ENCODE assay signal across 15 mouse cellular contexts in the genomic region with DNA sequence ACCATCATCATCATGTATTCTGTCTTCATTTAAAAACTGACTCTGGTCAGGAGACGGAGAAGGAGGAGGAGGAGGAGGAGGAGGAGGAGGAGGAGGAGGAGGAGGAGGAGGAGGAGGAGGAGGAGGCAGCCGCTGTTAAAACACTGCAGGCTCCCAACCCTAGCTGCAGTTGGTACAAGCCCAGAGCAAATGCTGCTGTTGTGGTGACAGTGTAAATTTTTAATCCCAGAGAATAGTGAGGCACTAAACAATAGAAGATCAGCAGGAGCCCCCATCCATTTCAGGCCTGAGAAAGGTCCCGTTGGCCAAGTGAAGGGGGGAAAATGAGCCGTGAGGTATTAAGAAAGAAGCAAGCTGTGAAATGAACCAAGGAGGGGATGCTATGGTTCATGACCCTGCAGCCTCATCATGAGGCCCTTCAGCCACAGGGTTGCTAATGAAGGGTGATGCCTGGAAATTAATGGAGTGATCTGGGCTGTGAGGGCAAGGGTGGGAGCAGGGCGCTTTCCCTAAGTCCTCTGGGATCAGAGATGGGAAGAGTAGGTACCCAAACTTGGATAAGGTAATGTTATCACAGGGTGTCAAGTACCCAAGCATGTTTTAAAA.
DNase-seq lines count a peak whose midpoint lies in the region; ATAC-seq and TF ChIP-seq lines count a peak whose summit lies in the region.
"Had no signal": no experiment of that assay in that cellular context is flagged by ENCODE, and none has a peak within 500 bp of the region (broad histone marks: within the 10 kb centered on the region; RNA-seq: fewer than 3 reads in every experiment).

No protein-coding gene starts in this region.

- peak overlapping the region; percentile 11; the same call in 1 of the 2 replicates for H3K27ac ChIP-seq in forebrain, embryonic 14.5 days (ENCODE audit: low read depth, low read length)
- no peak overlapping the region for H3K27ac ChIP-seq in forebrain, embryonic 10.5 days
- H3K27ac ChIP-seq in midbrain, embryonic 11.5 days (ENCODE audit: low read depth, low read length), result no peak overlapping the region
- H3K27ac ChIP-seq in midbrain, embryonic 14.5 days (replicated peaks; ENCODE audit: low read depth, low read length), result no peak overlapping the region; the same call in 1 of the 2 replicates
- peak overlapping the region; percentile 44 for H3K27ac ChIP-seq in hindbrain, embryonic 12.5 days
- H3K27ac ChIP-seq in liver, postnatal 0 days (ENCODE audit: low read depth), result no peak overlapping the region
- H3K27ac ChIP-seq: heart, embryonic 10.5 days had no signal

- H3K4me2 ChIP-seq in forebrain, embryonic 14.5 days (ENCODE audit: low read length), result no peak overlapping the region
- no peak overlapping the region for H3K4me2 ChIP-seq in midbrain, embryonic 11.5 days
- no peak overlapping the region for H3K4me2 ChIP-seq in midbrain, embryonic 14.5 days (ENCODE audit: low read length)
- no peak overlapping the region for H3K4me2 ChIP-seq in hindbrain, embryonic 12.5 days (replicated peaks)
- H3K4me2 ChIP-seq in liver, postnatal 0 days (ENCODE audit: low read depth, low read length), result no peak overlapping the region
- H3K4me2 ChIP-seq: liver, embryonic 11.5 days had no signal

- H3K27me3 ChIP-seq in forebrain, embryonic 14.5 days (replicated peaks; ENCODE audit: control insufficient read depth, insufficient read depth, low read length), result no peaks in the 10 kb centered on the region
- H3K27me3 ChIP-seq in forebrain, embryonic 10.5 days (ENCODE audit: poor library complexity, severe bottlenecking), result peaks cover 19% of the 10 kb centered on the region
- H3K27me3 ChIP-seq in midbrain, embryonic 11.5 days (ENCODE audit: control insufficient read depth, insufficient read depth, low read length), result no peaks in the 10 kb centered on the region; the same call in 1 of the 2 replicates
- H3K27me3 ChIP-seq in midbrain, embryonic 14.5 days (ENCODE audit: control insufficient read depth, insufficient read depth, low read length), result no peaks in the 10 kb centered on the region
- H3K27me3 ChIP-seq in hindbrain, embryonic 12.5 days, result no peaks in the 10 kb centered on the region
- no peaks in the 10 kb centered on the region for H3K27me3 ChIP-seq in liver, postnatal 0 days (ENCODE audit: insufficient read depth, low read length)
- H3K27me3 ChIP-seq: megakaryocyte, embryonic 14.5 days had no signal

- H3K4me3 ChIP-seq in forebrain, embryonic 14.5 days (ENCODE audit: low read depth, low read length), result no peak overlapping the region
- no peak overlapping the region for H3K4me3 ChIP-seq in forebrain, embryonic 10.5 days
- H3K4me3 ChIP-seq in midbrain, embryonic 11.5 days (ENCODE audit: low read depth, low read length), result no peak overlapping the region
- H3K4me3 ChIP-seq in midbrain, embryonic 14.5 days (replicated peaks; ENCODE audit: low read depth, low read length), result no peak overlapping the region
- H3K4me3 ChIP-seq in hindbrain, embryonic 12.5 days, result no peak overlapping the region
- H3K4me3 ChIP-seq in liver, postnatal 0 days (ENCODE audit: low read depth, low read length), result no peak overlapping the region
- H3K4me3 ChIP-seq: heart, embryonic 10.5 days; megakaryocyte, embryonic 14.5 days had no signal

- no peaks in the 10 kb centered on the region for H3K36me3 ChIP-seq in forebrain, embryonic 14.5 days (ENCODE audit: control insufficient read depth, insufficient read depth, low read length)
- H3K36me3 ChIP-seq in forebrain, embryonic 10.5 days (replicated peaks), result no peaks in the 10 kb centered on the region
- no peaks in the 10 kb centered on the region for H3K36me3 ChIP-seq in midbrain, embryonic 11.5 days (ENCODE audit: control insufficient read depth, insufficient read depth, low read length)
- no peaks in the 10 kb centered on the region for H3K36me3 ChIP-seq in midbrain, embryonic 14.5 days (ENCODE audit: control insufficient read depth, insufficient read depth, low read length)
- H3K36me3 ChIP-seq in hindbrain, embryonic 12.5 days, result no peaks in the 10 kb centered on the region
- H3K36me3 ChIP-seq in liver, postnatal 0 days (replicated peaks; ENCODE audit: insufficient read depth, low read length), result no peaks in the 10 kb centered on the region

- no peak for ATAC-seq in forebrain, embryonic 14.5 days
- ATAC-seq in midbrain, embryonic 11.5 days (ENCODE audit: low FRiP score), result peak; percentile 56
- no peak for ATAC-seq in midbrain, embryonic 14.5 days (ENCODE audit: low FRiP score, low TSS enrichment)
- 0 out of 2 replicates have a peak, but pooled peaks have one; percentile 20 for ATAC-seq in hindbrain, embryonic 12.5 days (ENCODE audit: low FRiP score)
- no peak for ATAC-seq in liver, postnatal 0 days

- 0 out of 2 replicates have a peak overlapping the region, but pooled peaks have one; percentile 8 for H3K9ac ChIP-seq in forebrain, embryonic 14.5 days (ENCODE audit: low read length)
- no peak overlapping the region for H3K9ac ChIP-seq in midbrain, embryonic 11.5 days (ENCODE audit: low read length)
- no peak overlapping the region for H3K9ac ChIP-seq in midbrain, embryonic 14.5 days (replicated peaks; ENCODE audit: low read length)
- no peak overlapping the region for H3K9ac ChIP-seq in hindbrain, embryonic 12.5 days
- no peak overlapping the region for H3K9ac ChIP-seq in liver, postnatal 0 days (replicated peaks)

- no peak for TF ChIP-seq CTCF in liver, postnatal 0 days (IDR thresholded peaks at IDR 0.05; ENCODE audit: low read depth)

- no peak for TF ChIP-seq EP300 in liver, postnatal 0 days (IDR thresholded peaks at IDR 0.05; ENCODE audit: low read depth)

- H3K4me1 ChIP-seq in forebrain, embryonic 14.5 days (ENCODE audit: control insufficient read depth, insufficient read depth, low read length), result peaks cover 26% of the 10 kb centered on the region
- H3K4me1 ChIP-seq in forebrain, embryonic 10.5 days, result peaks cover 41% of the 10 kb centered on the region
- H3K4me1 ChIP-seq in midbrain, embryonic 11.5 days (ENCODE audit: control insufficient read depth, insufficient read depth, low read length), result peaks cover 21% of the 10 kb centered on the region
- peaks cover 23% of the 10 kb centered on the region for H3K4me1 ChIP-seq in midbrain, embryonic 14.5 days (ENCODE audit: control insufficient read depth, insufficient read depth, low read length)
- H3K4me1 ChIP-seq in hindbrain, embryonic 12.5 days, result peaks cover 41% of the 10 kb centered on the region
- no peaks in the 10 kb centered on the region for H3K4me1 ChIP-seq in liver, postnatal 0 days (ENCODE audit: insufficient read depth)
- H3K4me1 ChIP-seq: megakaryocyte, embryonic 14.5 days had no signal

- WGBS in forebrain, embryonic 14.5 days, result 18% methylated on average over 4 of the region's 5 CpGs
- WGBS in forebrain, embryonic 10.5 days, result 22% methylated on average over 5 of the region's 5 CpGs
- WGBS in midbrain, embryonic 11.5 days, result 14% methylated on average over 5 of the region's 5 CpGs
- 9% methylated on average over 5 of the region's 5 CpGs for WGBS in midbrain, embryonic 14.5 days
- 17% methylated on average over 4 of the region's 5 CpGs for WGBS in hindbrain, embryonic 12.5 days
- 69% methylated on average over 4 of the region's 5 CpGs for WGBS in liver, postnatal 0 days (ENCODE audit: insufficient replicate concordance)

- no peaks in the 10 kb centered on the region for H3K9me3 ChIP-seq in forebrain, embryonic 14.5 days (replicated peaks; ENCODE audit: control insufficient read depth, low read length)
- H3K9me3 ChIP-seq in forebrain, embryonic 10.5 days, result no peaks in the 10 kb centered on the region
- H3K9me3 ChIP-seq in midbrain, embryonic 11.5 days (ENCODE audit: control insufficient read depth, low read length), result no peaks in the 10 kb centered on the region
- H3K9me3 ChIP-seq in midbrain, embryonic 14.5 days (ENCODE audit: control insufficient read depth, low read length), result no peaks in the 10 kb centered on the region
- H3K9me3 ChIP-seq in hindbrain, embryonic 12.5 days (replicated peaks), result no peaks in the 10 kb centered on the region
- H3K9me3 ChIP-seq in liver, postnatal 0 days (ENCODE audit: low read length), result no peaks in the 10 kb centered on the region
- H3K9me3 ChIP-seq: heart, embryonic 10.5 days had no signal

- no peak for DNase-seq in forebrain, embryonic 14.5 days (ENCODE audit: low spot score)
- DNase-seq in forebrain, embryonic 10.5 days (ENCODE audit: extremely low spot score, low spot score), result no peak
- DNase-seq in midbrain, embryonic 11.5 days (ENCODE audit: low spot score, missing footprints), result no peak
- DNase-seq in midbrain, embryonic 14.5 days, result no peak
- peak; percentile 57 for DNase-seq in mesoderm, embryonic 11.5 days (ENCODE audit: low read depth, low spot score)
- DNase-seq in liver, postnatal 0 days, result no peak
- DNase-seq: adrenal gland, adult 2 months; cerebellum, adult 9-10 months; kidney, adult 18-20 months; lung, adult 2 months; thymus, postnatal 25 days had no signal

Comparison
In these comparisons a context has a peak if more than half of its experiments do, and no peak if none do; other contexts are left out.
1. ATAC-seq: peak in midbrain, embryonic 11.5 days (single experiment) and hindbrain, embryonic 12.5 days (single experiment); none in forebrain, embryonic 14.5 days (single experiment), midbrain, embryonic 14.5 days (single experiment) and liver, postnatal 0 days (single experiment).
2. H3K27ac ChIP-seq: peak in forebrain, embryonic 14.5 days (single experiment) and hindbrain, embryonic 12.5 days (single experiment); none in forebrain, embryonic 10.5 days (single experiment), midbrain, embryonic 11.5 days (single experiment), midbrain, embryonic 14.5 days (single experiment) and liver, postnatal 0 days (single experiment).